Mouse (Mus musculus): ENCODE measurements at regions not wholly inside any gene's neighbourhood (a gene's known extent, or its start where the extent isn't known, plus 50 kb on each side); places are given as distances from the start of the nearest gene placed in this dataset.

DNA sequence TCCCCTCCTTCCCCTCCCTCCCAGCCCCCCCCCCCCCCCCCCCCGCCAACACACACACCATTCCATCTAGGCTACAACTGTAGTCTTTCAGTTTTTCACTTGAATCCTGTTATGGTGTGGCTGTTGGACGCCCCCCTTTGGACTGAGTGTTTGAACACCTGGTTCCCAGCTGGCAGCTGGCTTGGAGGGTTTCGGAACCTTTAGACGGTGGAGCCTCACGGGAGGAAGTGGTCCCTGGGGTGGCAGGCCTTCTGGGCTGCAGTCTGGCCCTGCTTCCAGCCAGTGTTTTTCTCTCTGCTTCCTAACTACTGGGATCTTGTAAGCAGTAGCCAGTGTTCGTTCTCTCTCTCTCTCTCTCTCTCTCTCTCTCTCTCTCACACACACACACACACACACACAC lies 101.4 kb upstream of the Arid2 start:
- TF ChIP-seq CTCF (conservative IDR thresholded peaks at IDR 0.05; ENCODE audit: insufficient read depth, insufficient read length, low read depth, low read length) (no peak), POLR2A (IDR thresholded peaks at IDR 0.05; ENCODE audit: low read depth, low read length) (no peak)

All from kidney, adult 2 months (tissue).